Mouse (Mus musculus): ENCODE data around the gene Slc10a6. TPM values are rescaled to one million over a fixed set of nuclear protein-coding genes. Genes with fewer than 3 reads are reported as not detected.

The Slc10a6 gene
- polyA plus RNA-seq (2015; fragmentation: Nextera tagmentation; extraction: Ambion mirVana) = 1.5 and 1.6 TPM in 2 replicates

DNA sequence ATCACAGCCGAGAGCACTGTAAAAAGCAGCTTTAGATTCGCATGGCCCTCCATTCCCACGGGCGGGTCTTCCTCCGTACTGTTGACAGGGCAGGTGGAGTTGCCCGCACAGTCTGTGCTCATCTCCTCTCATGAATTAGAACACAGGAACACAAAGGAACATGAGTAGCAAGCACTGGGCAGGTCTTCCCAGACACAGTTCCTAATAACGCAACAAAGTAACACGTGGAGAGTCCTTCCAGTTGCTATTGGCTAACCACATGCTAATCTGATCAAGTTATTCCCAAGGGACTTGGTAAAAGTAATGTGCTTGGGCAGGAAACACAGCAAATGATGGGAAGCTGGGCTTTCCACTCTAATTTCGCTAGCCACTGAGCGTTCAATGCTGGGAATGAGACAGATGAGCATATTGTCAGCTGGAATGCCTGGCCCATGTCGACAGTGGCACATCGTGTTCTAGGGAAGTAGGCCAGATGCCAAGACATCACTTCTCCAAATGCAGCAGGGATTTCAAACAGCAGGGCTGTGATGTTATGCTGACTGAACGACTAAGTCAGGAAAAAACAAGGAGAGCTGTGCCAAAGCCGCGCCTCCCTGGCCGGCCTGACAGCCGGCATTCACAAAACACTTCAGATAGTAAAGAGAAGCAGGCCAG lies at the start of gene Slc10a6:
Gene Slc10a6, minus strand, starts transcription at position 293 of the 654 bp plus-strand sequence.

DNA sequence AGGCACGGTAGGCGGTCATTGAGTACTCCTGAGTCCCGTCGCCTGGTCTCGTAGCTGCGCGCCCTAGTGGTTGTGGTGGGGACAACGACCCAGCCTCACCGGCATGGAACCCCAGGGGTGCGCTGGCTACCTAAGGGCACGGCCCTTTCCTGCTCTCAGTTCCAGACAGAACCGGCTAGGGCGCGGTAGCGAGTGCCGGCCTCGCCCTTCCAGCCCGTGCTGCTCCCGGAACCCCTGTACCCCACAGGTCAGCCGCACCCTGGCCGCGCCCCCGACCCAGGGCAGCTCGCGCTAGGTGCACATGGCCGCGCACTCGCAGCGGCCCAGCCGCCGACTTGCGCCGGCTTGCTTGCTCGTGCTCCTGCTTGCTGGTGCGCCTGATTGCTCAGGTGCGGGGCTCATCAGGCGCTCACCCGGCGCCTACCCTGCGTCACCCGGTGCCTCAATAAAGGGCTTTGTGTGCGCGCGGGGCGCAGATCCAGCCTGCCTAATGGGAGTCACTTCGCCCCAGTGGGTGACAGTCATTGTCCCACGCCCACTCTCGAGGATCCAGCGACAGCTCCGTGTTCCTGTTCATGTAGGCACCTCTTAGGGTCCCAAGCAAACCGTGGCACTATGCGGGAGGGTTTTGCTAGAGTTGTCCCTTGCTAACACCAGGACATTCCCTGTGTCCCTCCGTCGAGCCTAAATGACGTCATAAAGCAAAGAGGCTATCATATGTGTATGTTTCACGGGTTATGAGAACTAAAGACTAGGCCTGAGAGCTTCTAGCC lies 26.3 kb upstream of the Slc10a6 start, which contains the start of gene 1700016H13Rik:
Gene 1700016H13Rik, minus strand, starts transcription at position 665 of the 773 bp plus-strand sequence.

Other genes starting within 250 kb of the Slc10a6 start
- 5.7 and 6.9 TPM in 2 replicates for gene Ptpn13, start 204.2 kb downstream of the Slc10a6 start, polyA plus RNA-seq (2015; fragmentation: Nextera tagmentation; extraction: Ambion mirVana)
- gene 1700016H13Rik, start 26.6 kb upstream of the Slc10a6 start, polyA plus RNA-seq (2015; fragmentation: Nextera tagmentation; extraction: Ambion mirVana) = 0.50 and 0.52 TPM in 2 replicates
- 7.8 and 9.0 TPM in 2 replicates for gene Aff1, start 63.0 kb upstream of the Slc10a6 start, polyA plus RNA-seq (2015; fragmentation: Nextera tagmentation; extraction: Ambion mirVana)